Mouse (Mus musculus): ENCODE measurements around the gene Ccdc6. TPM values are rescaled to one million over a fixed set of nuclear protein-coding genes. Genes with fewer than 3 reads are reported as not detected.

The Ccdc6 gene
- polyA plus RNA-seq (2015; fragmentation: Nextera tagmentation; extraction: Ambion mirVana) = 5.8 and 6.0 TPM in 2 replicates

GRCm38 (mm10) chr10:70096366-70097188 lies at the start of gene Ccdc6:
Gene Ccdc6, plus strand, starts transcription at chr10:70097121.
- H3K4me2 ChIP-seq (ENCODE audit: low read depth, low read length) = peak within 1 kb of the TSS; percentile 94
- H3K4me3 ChIP-seq (ENCODE audit: low read depth, low read length) = peak within 1 kb of the TSS; percentile 91
- H3K27me3 ChIP-seq (ENCODE audit: control insufficient read depth, insufficient read depth, low read depth, low read length) = no peaks in the 10 kb centered on the region
- under 1% methylated on average over 44 of the region's 77 CpGs for WGBS (ENCODE audit: insufficient replicate concordance)
- peaks cover 43% of the 10 kb centered on the region for H3K4me1 ChIP-seq (ENCODE audit: control insufficient read depth, low read depth, low read length)
- no peaks in the 10 kb centered on the region for H3K36me3 ChIP-seq (ENCODE audit: control insufficient read depth, insufficient read depth)
- peak within 1 kb of the TSS; percentile 80 for H3K27ac ChIP-seq (ENCODE audit: low read length)
- H3K9ac ChIP-seq (ENCODE audit: low read depth, low read length) = peak within 1 kb of the TSS; percentile 88
- H3K9me3 ChIP-seq (replicated peaks; ENCODE audit: control insufficient read depth, low read length) = no peaks in the 10 kb centered on the region
- peak; percentile 81 for ATAC-seq (ENCODE audit: low read depth)

GRCm38 (mm10) chr10:70049771-70050170 lies 47.1 kb upstream of the Ccdc6 start:
- H3K36me3 ChIP-seq (ENCODE audit: control insufficient read depth, insufficient read depth) = no peaks in the 10 kb centered on the region
- ATAC-seq (ENCODE audit: low read depth) = no peak
- 70% methylated on average over 7 of the region's 7 CpGs for WGBS (ENCODE audit: insufficient replicate concordance)

GRCm38 (mm10) chr10:70055291-70055690 lies 41.6 kb upstream of the Ccdc6 start:
- no peaks in the 10 kb centered on the region for H3K27me3 ChIP-seq (ENCODE audit: control insufficient read depth, insufficient read depth, low read depth, low read length)
- no peak overlapping the region for H3K9ac ChIP-seq (ENCODE audit: low read depth, low read length)
- peaks cover 3% of the 10 kb centered on the region; the same call in 1 of the 2 replicates for H3K9me3 ChIP-seq (replicated peaks; ENCODE audit: control insufficient read depth, low read length)
- WGBS (ENCODE audit: insufficient replicate concordance) = 73% methylated on average over 2 of the region's 2 CpGs
- no peaks in the 10 kb centered on the region for H3K4me1 ChIP-seq (ENCODE audit: control insufficient read depth, low read depth, low read length)
- H3K27ac ChIP-seq (ENCODE audit: low read length) = no peak overlapping the region
- no peak overlapping the region for H3K4me2 ChIP-seq (ENCODE audit: low read depth, low read length)
- H3K36me3 ChIP-seq (ENCODE audit: control insufficient read depth, insufficient read depth) = no peaks in the 10 kb centered on the region
- ATAC-seq (ENCODE audit: low read depth) = no peak
- no peak overlapping the region for H3K4me3 ChIP-seq (ENCODE audit: low read depth, low read length)

More at GRCm38 (mm10) chr10:70049771-70050170, 47.1 kb upstream of the Ccdc6 start:
- peaks cover 3% of the 10 kb centered on the region; the same call in 1 of the 2 replicates for H3K9me3 ChIP-seq (replicated peaks; ENCODE audit: control insufficient read depth, low read length)
- no peak overlapping the region for H3K9ac ChIP-seq (ENCODE audit: low read depth, low read length)
- H3K27ac ChIP-seq (ENCODE audit: low read length) = no peak overlapping the region
- no peak overlapping the region for H3K4me3 ChIP-seq (ENCODE audit: low read depth, low read length)
- H3K27me3 ChIP-seq (ENCODE audit: control insufficient read depth, insufficient read depth, low read depth, low read length) = no peaks in the 10 kb centered on the region
- H3K4me1 ChIP-seq (ENCODE audit: control insufficient read depth, low read depth, low read length) = no peaks in the 10 kb centered on the region
- no peak overlapping the region for H3K4me2 ChIP-seq (ENCODE audit: low read depth, low read length)

- Histone ChIP-seq H3K27me3 (ENCODE audit: control insufficient read depth, insufficient read depth, low read depth, low read length) (no peaks in the 10 kb centered on the region), H3K4me1 (ENCODE audit: control insufficient read depth, low read depth, low read length) (no peaks in the 10 kb centered on the region), H3K9me3 (replicated peaks; ENCODE audit: control insufficient read depth, low read length) (peaks cover 3% of the 10 kb centered on the region; the same call in 1 of the 2 replicates), H3K4me3 (ENCODE audit: low read depth, low read length) (no peak overlapping the region), H3K9ac (ENCODE audit: low read depth, low read length) (no peak overlapping the region), H3K36me3 (ENCODE audit: control insufficient read depth, insufficient read depth) (no peaks in the 10 kb centered on the region), H3K4me2 (ENCODE audit: low read depth, low read length) (no peak overlapping the region), H3K27ac (ENCODE audit: low read length) (no peak overlapping the region)
- ATAC-seq (ENCODE audit: low read depth) = no peak
- WGBS (ENCODE audit: insufficient replicate concordance) = 62% methylated on average over 3 of the region's 3 CpGs
Measured at GRCm38 (mm10) chr10:70057064-70057463, 39.9 kb upstream of the Ccdc6 start.

- Histone ChIP-seq H3K9me3 (replicated peaks; ENCODE audit: control insufficient read depth, low read length) (no peaks in the 10 kb centered on the region), H3K36me3 (ENCODE audit: control insufficient read depth, insufficient read depth) (no peaks in the 10 kb centered on the region), H3K4me2 (ENCODE audit: low read depth, low read length) (no peak overlapping the region), H3K27me3 (ENCODE audit: control insufficient read depth, insufficient read depth, low read depth, low read length) (no peaks in the 10 kb centered on the region), H3K9ac (ENCODE audit: low read depth, low read length) (no peak overlapping the region), H3K27ac (ENCODE audit: low read length) (no peak overlapping the region), H3K4me3 (ENCODE audit: low read depth, low read length) (no peak overlapping the region), H3K4me1 (ENCODE audit: control insufficient read depth, low read depth, low read length) (no peaks in the 10 kb centered on the region)
- no peak for ATAC-seq (ENCODE audit: low read depth)
- 68% methylated on average over 19 of the region's 19 CpGs for WGBS (ENCODE audit: insufficient replicate concordance)
Measured at GRCm38 (mm10) chr10:70060021-70060688, 36.8 kb upstream of the Ccdc6 start.

GRCm38 (mm10) chr10:70060689-70061081 lies 36.2 kb upstream of the Ccdc6 start:
- Histone ChIP-seq H3K4me1 (ENCODE audit: control insufficient read depth, low read depth, low read length) (no peaks in the 10 kb centered on the region), H3K9ac (ENCODE audit: low read depth, low read length) (no peak overlapping the region), H3K4me3 (ENCODE audit: low read depth, low read length) (no peak overlapping the region), H3K36me3 (ENCODE audit: control insufficient read depth, insufficient read depth) (no peaks in the 10 kb centered on the region), H3K9me3 (replicated peaks; ENCODE audit: control insufficient read depth, low read length) (no peaks in the 10 kb centered on the region), H3K4me2 (ENCODE audit: low read depth, low read length) (no peak overlapping the region), H3K27ac (ENCODE audit: low read length) (no peak overlapping the region), H3K27me3 (ENCODE audit: control insufficient read depth, insufficient read depth, low read depth, low read length) (no peaks in the 10 kb centered on the region)
- ATAC-seq (ENCODE audit: low read depth) = no peak
- WGBS (ENCODE audit: insufficient replicate concordance) = 38% methylated on average over 10 of the region's 10 CpGs

- no peak overlapping the region for H3K4me3 ChIP-seq (ENCODE audit: low read depth, low read length)
- no peak for ATAC-seq (ENCODE audit: low read depth)
- 63% methylated on average over 6 of the region's 6 CpGs for WGBS (ENCODE audit: insufficient replicate concordance)
Measured at GRCm38 (mm10) chr10:70063881-70064555, 32.9 kb upstream of the Ccdc6 start.

GRCm38 (mm10) chr10:70065191-70065590 lies 31.7 kb upstream of the Ccdc6 start:
- H3K36me3 ChIP-seq (ENCODE audit: control insufficient read depth, insufficient read depth) = no peaks in the 10 kb centered on the region
- no peak for ATAC-seq (ENCODE audit: low read depth)
- H3K4me2 ChIP-seq (ENCODE audit: low read depth, low read length) = no peak overlapping the region
- no peaks in the 10 kb centered on the region for H3K27me3 ChIP-seq (ENCODE audit: control insufficient read depth, insufficient read depth, low read depth, low read length)
- no peak overlapping the region for H3K9ac ChIP-seq (ENCODE audit: low read depth, low read length)
- 53% methylated on average over 3 of the region's 3 CpGs for WGBS (ENCODE audit: insufficient replicate concordance)
- no peaks in the 10 kb centered on the region for H3K4me1 ChIP-seq (ENCODE audit: control insufficient read depth, low read depth, low read length)
- no peak overlapping the region for H3K4me3 ChIP-seq (ENCODE audit: low read depth, low read length)
- H3K9me3 ChIP-seq (replicated peaks; ENCODE audit: control insufficient read depth, low read length) = no peaks in the 10 kb centered on the region
- no peak overlapping the region for H3K27ac ChIP-seq (ENCODE audit: low read length)

More at GRCm38 (mm10) chr10:70063881-70064555, 32.9 kb upstream of the Ccdc6 start:
- Histone ChIP-seq H3K9ac (ENCODE audit: low read depth, low read length) (no peak overlapping the region), H3K36me3 (ENCODE audit: control insufficient read depth, insufficient read depth) (no peaks in the 10 kb centered on the region), H3K4me2 (ENCODE audit: low read depth, low read length) (no peak overlapping the region), H3K4me1 (ENCODE audit: control insufficient read depth, low read depth, low read length) (no peaks in the 10 kb centered on the region), H3K27me3 (ENCODE audit: control insufficient read depth, insufficient read depth, low read depth, low read length) (no peaks in the 10 kb centered on the region), H3K27ac (ENCODE audit: low read length) (no peak overlapping the region), H3K9me3 (replicated peaks; ENCODE audit: control insufficient read depth, low read length) (no peaks in the 10 kb centered on the region)

All from liver, embryonic 16.5 days (tissue).